Mouse (Mus musculus) brain, embryonic 18.5 days (tissue): Measurements from ENCODE around the gene Mrpl30.

Source experiments
- DNase-seq: peaks from one replicate; pipeline ENCODE4 v3.0.0-alpha.2; 2012; ENCODE audit warnings: low read depth, low spot score

Gene Mrpl30

DNA sequence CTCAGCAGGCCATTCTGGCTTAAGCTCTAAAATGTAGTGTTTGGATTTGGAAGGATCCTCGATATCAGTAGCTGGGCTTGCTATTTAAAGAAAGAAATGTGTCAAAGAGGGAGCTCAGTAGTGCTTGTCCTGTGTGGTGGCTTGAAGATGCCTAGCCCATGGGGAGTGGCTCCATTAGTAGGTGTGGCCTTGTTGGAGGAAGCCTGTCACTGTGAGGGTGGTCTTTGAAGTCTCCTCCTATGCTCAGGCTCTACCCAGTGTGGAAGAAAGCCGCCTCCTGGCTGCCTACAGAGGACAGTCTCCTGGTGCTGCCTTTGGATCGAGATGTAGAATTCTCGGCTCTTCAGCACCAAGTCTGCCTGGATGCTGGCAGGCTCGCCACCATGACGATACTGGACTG, 10.0 kb downstream of the Mrpl30 start:
- DNase-seq = no peak

GRCm38 (mm10) chr1:37903178-37903577, 12.9 kb downstream of the Mrpl30 start:
- DNase-seq = no peak

DNA sequence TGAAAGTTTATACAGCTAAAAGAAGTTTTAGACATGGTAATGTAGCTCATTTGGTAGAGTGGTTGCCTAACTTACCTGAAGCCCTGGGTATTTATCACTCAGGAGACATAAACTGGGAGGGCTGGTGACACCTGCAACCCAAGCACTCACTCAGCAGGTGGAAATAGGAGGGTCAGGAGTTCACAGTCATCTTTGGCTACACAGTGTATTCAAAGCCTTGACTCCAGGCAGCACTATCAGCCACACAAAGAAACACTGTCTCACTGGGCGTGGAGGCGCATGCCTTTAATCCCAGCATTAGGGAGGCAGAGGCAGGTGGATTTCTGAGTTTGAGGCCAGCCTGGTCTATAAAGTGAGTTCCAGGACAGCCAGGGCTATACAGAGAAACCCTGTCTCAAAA, 22.5 kb downstream of the Mrpl30 start:
- no peak for DNase-seq

DNA sequence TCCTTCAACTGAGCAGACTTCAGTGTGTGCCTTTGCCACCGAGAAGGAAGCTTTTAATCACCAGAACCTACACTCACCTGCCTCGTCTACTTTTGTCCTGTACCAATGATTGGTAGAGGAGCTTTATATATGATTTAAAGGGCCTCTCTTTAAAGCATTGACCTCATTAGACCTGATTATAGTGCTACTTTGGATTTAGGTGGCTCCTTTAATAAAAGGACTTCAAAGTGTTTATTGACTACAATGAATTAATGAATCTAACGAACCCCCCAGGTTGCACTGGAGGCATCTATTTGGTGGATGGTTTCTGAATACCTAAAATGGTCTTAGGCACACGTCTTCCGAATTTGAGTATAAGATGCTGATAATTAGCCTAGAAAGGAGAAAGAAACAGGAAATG, 26.1 kb downstream of the Mrpl30 start, which contains the start of gene Lyg2:
Lyg2 (minus strand) TSS at position 101 of the 400 bp plus-strand sequence.
- DNase-seq = no peak

GRCm38 (mm10) chr1:37917666-37918065, 27.4 kb downstream of the Mrpl30 start:
- no peak for DNase-seq

GRCm38 (mm10) chr1:37918096-37918495, 27.8 kb downstream of the Mrpl30 start:
- no peak for DNase-seq

DNA sequence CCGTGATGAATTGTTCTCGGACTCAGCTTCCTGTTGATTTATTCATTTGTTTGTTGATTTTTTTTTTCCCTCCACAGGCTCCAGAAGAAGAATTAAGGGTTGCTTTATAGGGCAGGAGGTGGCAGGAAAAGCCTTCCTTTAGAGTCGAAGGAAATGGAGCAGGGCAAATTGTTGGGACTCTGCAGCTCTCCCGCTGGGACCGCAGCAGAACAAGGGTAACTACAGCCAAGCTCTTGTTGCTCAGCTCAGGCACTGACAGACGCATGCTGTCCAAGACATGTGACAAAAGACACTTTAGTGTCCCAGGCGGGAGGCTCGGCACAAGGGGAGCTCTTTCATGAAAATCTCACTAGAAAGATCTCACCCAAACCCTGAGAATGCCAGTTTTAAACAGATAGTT, 32.3 kb downstream of the Mrpl30 start:
- no peak for DNase-seq

DNA sequence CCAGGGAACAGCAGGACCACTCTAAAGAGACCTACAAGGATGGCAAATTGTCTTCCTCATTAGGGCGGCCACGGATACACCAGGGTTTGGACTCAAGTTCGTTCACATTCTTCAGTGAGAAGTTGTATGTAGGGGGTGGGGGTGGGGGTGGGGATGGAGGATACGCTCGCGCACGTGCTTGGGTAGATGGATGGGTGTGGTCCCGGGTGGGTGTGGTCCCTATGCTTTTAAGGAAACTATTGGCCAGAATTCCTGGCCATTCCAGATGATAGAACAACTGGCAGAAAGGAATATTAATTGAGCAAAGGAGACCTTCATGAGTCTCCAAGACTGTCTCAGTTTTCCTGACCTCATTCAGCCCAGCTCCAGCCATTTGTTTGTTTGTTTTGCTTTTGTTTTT, 35.7 kb downstream of the Mrpl30 start:
- no peak for DNase-seq

DNA sequence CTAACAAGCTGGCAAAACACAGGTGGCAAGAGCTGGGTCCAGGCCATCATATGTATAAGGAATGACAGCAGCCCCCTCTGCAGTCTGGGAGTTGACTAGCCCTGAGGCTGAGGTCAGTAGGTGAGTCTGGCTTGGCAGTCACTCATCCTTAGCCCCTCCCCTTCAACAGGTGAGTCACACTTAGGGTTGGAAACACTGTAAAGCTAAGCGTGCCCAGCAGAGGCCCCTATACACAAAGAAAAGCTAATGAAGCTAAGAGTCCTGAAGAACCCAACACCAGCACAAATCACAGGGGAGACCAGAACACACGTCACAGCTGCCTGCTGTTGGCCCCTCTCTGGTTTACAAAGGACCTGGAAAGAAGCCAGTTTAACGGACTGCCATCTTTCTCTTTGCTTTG, 41.5 kb downstream of the Mrpl30 start:
- DNase-seq = no peak
